Mouse (Mus musculus) kidney, adult 2 months (tissue): ENCODE measurements at regions not wholly inside any gene's neighbourhood (a gene's known extent, or its start where the extent isn't known, plus 50 kb on each side); places are given as distances from the start of the nearest gene placed in this dataset.

Experiments
- CTCF ChIP-seq: fragments of 200-500 bp; conservative IDR thresholded peaks from 2 replicates; pipeline ENCODE4 v1.5.1; 2011; ENCODE audit warnings: low read depth, mild to moderate bottlenecking, control low read depth, low read length, moderate library complexity, mixed read lengths; ENCODE audit not compliant: insufficient read depth, insufficient read length
- POLR2A ChIP-seq: fragments of 200-500 bp; IDR thresholded peaks from one replicate; pipeline ENCODE4 v1.6.1; 2011; ENCODE audit warnings: low read depth, low read length, control low read depth

DNA sequence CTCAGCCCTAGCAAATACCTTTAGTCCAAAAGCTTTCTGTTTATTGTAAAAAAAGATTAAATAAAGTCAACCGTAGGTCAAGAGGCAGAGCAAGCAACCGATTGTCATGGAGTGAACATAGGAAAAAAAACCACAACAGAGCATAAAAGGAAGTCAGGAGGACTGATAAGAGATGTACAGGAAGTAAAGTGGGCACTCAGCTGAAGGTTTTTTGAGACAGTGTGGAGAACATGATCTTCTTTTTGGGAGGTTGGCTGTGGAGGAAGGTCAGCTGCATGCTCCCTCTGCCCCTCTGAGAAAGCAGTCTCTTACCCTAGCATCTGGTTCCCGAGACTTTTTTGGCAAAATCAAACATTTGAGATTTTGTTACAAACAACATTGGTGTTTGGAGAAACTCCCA lies 832.1 kb downstream of the Slc4a3 start:
- TF ChIP-seq CTCF (no peak), POLR2A (no peak)
